Mouse (Mus musculus): ENCODE measurements around the gene Limch1.

DNA sequence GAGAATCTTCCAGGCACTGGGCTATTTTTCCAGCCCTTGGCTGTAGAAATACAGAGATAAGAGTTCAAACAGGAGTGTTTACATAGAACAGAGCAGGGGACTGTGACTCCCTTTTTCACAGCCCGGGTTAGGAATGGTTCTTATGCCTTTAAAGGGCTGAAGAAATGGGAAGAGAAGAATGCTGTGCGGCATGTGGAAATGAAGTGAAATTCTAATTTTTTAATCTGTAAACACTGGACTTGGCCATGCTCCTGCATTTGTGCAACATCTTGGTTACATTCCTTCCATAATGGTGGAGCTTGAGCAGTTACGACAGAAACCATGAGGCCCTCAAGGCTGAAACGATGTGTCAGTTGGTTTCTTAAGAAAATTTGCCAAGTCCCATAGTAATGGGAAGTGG is 165.4 kb downstream of the Limch1 start:
- TF ChIP-seq ZKSCAN1 (IDR thresholded peaks at IDR 0.05; ENCODE audit: borderline replicate concordance, low read depth, low read length) (no peak), POLR2A (IDR thresholded peaks at IDR 0.05; ENCODE audit: low read depth, low read length) (no peak), CTCF (conservative IDR thresholded peaks at IDR 0.05 in 1 of 2, IDR thresholded peaks at IDR 0.05 in 1 of 2; ENCODE audit: low read depth in 2 of 2, low read length in 2 of 2) (no peak), ZC3H11A (IDR thresholded peaks at IDR 0.05; ENCODE audit: low read depth, low read length) (no peak), EP300 (IDR thresholded peaks at IDR 0.05; ENCODE audit: low read length) (no peak), GABPA (IDR thresholded peaks at IDR 0.05; ENCODE audit: insufficient replicate concordance, low read depth, low read length) (no peak), MXI1 (IDR thresholded peaks at IDR 0.05; ENCODE audit: low read depth, low read length) (no peak), JUND (conservative IDR thresholded peaks at IDR 0.05; ENCODE audit: low read depth, low read length) (no peak), PAX5 (IDR thresholded peaks at IDR 0.05; ENCODE audit: low read length) (no peak), ZMIZ1 (IDR thresholded peaks at IDR 0.05; ENCODE audit: low read depth, low read length) (no peak)
